Mouse (Mus musculus) midbrain, embryonic 14.5 days (tissue): ENCODE measurements around the gene Ccdc107. TPM values are rescaled to one million over a fixed set of nuclear protein-coding genes. Genes with fewer than 3 reads are reported as not detected.

Experiments
- ATAC-seq: fragments of 200-750 bp; cut with Nextera tagmentation; 2 replicates; pipeline ENCODE4 v1.8.0; 2017; ENCODE audit warnings: moderate number of reproducible peaks, moderate library complexity; ENCODE audit not compliant: low FRiP score, low TSS enrichment
- DNase-seq: peaks from one replicate; pipeline ENCODE4 v3.0.0-alpha.2; 2015
- H3K27ac ChIP-seq: fragments of 300-500 bp; sonication (generic); replicated peaks from 2 replicates; pipeline ENCODE4 v1.5.1; 2014; ENCODE audit warnings: mild to moderate bottlenecking, low read depth, low read length, moderate library complexity
- H3K27me3 ChIP-seq: fragments of 300-500 bp; sonication (generic); 2 replicates; pipeline ENCODE4 v1.6.1; 2014; ENCODE audit warnings: low read length, control low read depth, mixed read lengths; ENCODE audit not compliant: control insufficient read depth, insufficient read depth
- H3K36me3 ChIP-seq: fragments of 300-500 bp; sonication (generic); 2 replicates; pipeline ENCODE4 v1.6.1; 2014; ENCODE audit warnings: low read length, control low read depth; ENCODE audit not compliant: control insufficient read depth, insufficient read depth
- H3K4me1 ChIP-seq: fragments of 300-500 bp; sonication (generic); 2 replicates; pipeline ENCODE4 v1.6.1; 2014; ENCODE audit warnings: mild to moderate bottlenecking, antibody characterized with exemption, low read length, control low read depth; ENCODE audit not compliant: control insufficient read depth, insufficient read depth
- H3K4me2 ChIP-seq: fragments of 300-500 bp; sonication (generic); 2 replicates; pipeline ENCODE4 v1.6.1; 2014; ENCODE audit warnings: mild to moderate bottlenecking, low read length, moderate library complexity
- H3K4me3 ChIP-seq: fragments of 300-500 bp; sonication (generic); replicated peaks from 2 replicates; pipeline ENCODE4 v1.5.1; 2014; ENCODE audit warnings: low read depth, low read length
- H3K9ac ChIP-seq: fragments of 300-500 bp; sonication (generic); replicated peaks from 2 replicates; pipeline ENCODE4 v1.6.1; 2014; ENCODE audit warnings: mild to moderate bottlenecking, low read length, moderate library complexity
- H3K9me3 ChIP-seq: fragments of 300-500 bp; sonication (generic); 2 replicates; pipeline ENCODE4 v1.6.1; 2016; ENCODE audit warnings: low read length, control low read depth, mixed read lengths; ENCODE audit not compliant: control insufficient read depth
- WGBS: fragments of 180-500 bp; shearing (Covaris S2); extraction: QIAGEN DNeasy Blood & Tissue Kit; methylation state at CpG from one replicate; pipeline ENCODE4 v1.1.7; 2014; 5-methylcytosine and 5-hydroxymethylcytosine counted together
- polyA plus RNA-seq: library from polyadenylated mRNA; unstranded; fragments of >200 nt; fragmentation: Nextera tagmentation; extraction: Ambion mirVana; gene quantifications from 2 replicates; pipeline ENCODE4 v1.2.1, GENCODE M21; 2014

Gene Ccdc107
- polyA plus RNA-seq, 1 experiment from 2014 or later: 68.1 TPM

DNA sequence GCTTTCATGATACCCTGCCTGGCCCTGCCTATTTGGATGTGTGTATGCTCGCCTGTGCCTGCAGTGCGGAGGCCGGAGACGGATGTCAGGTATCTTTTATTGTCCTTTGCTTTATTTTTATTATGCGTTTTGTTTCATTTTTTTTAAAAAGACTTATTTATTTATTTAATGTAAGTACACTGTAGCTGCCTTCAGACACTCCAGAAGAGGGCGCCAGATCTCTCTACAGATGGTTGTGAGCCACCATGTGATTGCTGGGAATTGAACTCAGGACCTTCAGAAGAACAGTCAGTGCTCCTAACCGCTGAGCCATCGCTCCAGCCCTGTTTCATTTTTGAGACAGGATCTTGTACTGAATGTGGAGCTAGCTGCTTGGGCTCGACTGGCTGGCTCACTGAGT, 35.8 kb downstream of the Ccdc107 start:
- 0 out of 2 replicates have a peak, but pooled peaks cover 8% of the 10 kb centered on the region for H3K4me1 ChIP-seq
- H3K4me2 ChIP-seq: no peak overlapping the region
- ATAC-seq (no peak), DNase-seq (no peak)
- H3K4me3 ChIP-seq: no peak overlapping the region
- no peaks in the 10 kb centered on the region for H3K9me3 ChIP-seq
- 84% methylated on average over 9 of the region's 9 CpGs for WGBS
- H3K27me3 ChIP-seq: peaks cover 12% of the 10 kb centered on the region
- H3K27ac ChIP-seq: no peak overlapping the region
- H3K9ac ChIP-seq: no peak overlapping the region
- H3K36me3 ChIP-seq: peaks cover 25% of the 10 kb centered on the region

DNA sequence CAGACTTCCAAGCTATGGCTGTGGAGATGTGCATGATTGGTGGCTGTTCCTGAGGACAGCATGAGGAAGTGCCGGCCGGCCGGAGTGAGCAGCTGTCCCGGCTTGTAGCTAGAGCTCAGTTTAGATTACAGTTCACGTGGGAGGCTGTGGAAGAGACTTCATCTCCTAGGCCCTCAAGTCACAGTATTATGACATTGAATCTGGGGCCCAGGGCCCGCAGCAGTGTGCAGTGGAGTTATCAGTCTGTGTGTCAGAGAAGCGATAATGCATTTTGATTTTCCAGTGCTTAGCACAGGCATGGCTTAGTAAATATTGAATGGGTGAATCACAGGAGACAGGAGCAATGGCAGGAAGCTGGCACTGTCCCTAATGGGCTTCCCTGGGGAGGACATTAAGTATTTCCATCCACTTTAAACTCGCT, 37.4 kb downstream of the Ccdc107 start:
- Histone ChIP-seq H3K9ac (no peak overlapping the region), H3K4me3 (no peak overlapping the region), H3K27ac (no peak overlapping the region), H3K36me3 (peaks cover 41% of the 10 kb centered on the region), H3K27me3 (0 out of 2 replicates have a peak, but pooled peaks cover 5% of the 10 kb centered on the region), H3K9me3 (no peaks in the 10 kb centered on the region), H3K4me2 (no peak overlapping the region), H3K4me1 (no peaks in the 10 kb centered on the region)
- DNase-seq (no peak), ATAC-seq (no peak)
- 73% methylated on average over 8 of the region's 8 CpGs for WGBS

DNA sequence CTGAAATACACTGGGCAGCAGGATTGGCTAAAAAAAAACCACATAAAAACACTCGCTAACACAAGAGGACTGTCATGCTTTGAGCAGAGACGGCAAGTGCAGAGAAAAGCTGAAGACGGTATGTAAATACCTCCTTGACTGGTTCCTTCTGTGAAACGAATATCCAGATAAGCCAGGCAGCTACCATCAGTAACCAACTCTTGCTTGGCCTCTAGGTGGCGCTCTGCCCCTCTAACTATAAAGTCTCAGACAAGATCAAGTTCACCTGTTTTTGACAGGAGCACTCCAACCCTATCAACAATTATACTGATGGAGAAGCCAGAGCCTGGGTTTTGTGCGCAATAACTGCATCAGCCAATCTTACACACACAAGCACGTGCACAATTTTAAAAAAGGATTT, 37.9 kb downstream of the Ccdc107 start:
- no peak overlapping the region for H3K27ac ChIP-seq
- no peak overlapping the region for H3K4me3 ChIP-seq
- H3K9ac ChIP-seq: no peak overlapping the region
- WGBS: 21% methylated on average over 7 of the region's 7 CpGs
- DNase-seq: peak; percentile 85
- 0 out of 2 replicates have a peak, but pooled peaks cover under 1% of the 10 kb centered on the region for H3K27me3 ChIP-seq
- H3K36me3 ChIP-seq: peaks cover 46% of the 10 kb centered on the region
- no peak for ATAC-seq
- H3K4me2 ChIP-seq: no peak overlapping the region
- H3K4me1 ChIP-seq: no peaks in the 10 kb centered on the region
- H3K9me3 ChIP-seq: no peaks in the 10 kb centered on the region

DNA sequence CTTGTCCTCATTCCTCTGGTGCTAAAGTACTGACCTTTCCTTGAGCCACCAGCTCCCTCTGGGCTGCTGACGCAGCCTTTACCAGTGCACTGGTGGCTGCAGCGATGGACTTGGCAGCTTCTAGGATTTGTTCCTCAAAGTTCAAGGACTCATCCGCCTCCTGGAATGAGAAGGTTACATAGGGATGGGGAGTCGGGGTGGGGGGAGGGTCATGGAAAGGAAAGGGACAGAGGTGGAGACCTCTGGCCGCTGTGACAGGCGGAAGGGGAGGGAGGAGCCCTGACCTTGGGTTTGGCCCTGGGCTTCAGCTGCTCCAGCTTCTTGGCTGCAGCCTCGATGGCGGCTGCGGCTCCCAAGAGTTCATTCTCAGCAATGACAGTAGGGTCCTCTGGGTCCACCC, 40.6 kb downstream of the Ccdc107 start:
- Histone ChIP-seq H3K27me3 (no peaks in the 10 kb centered on the region), H3K9ac (no peak overlapping the region), H3K27ac (no peak overlapping the region), H3K9me3 (no peaks in the 10 kb centered on the region), H3K4me1 (no peaks in the 10 kb centered on the region), H3K36me3 (peaks cover 71% of the 10 kb centered on the region), H3K4me3 (no peak overlapping the region), H3K4me2 (no peak overlapping the region)
- ATAC-seq: no peak
- no peak for DNase-seq
- 92% methylated on average over 9 of the region's 9 CpGs for WGBS

- H3K27me3 ChIP-seq: no peaks in the 10 kb centered on the region
- DNase-seq: no peak
- no peaks in the 10 kb centered on the region for H3K4me1 ChIP-seq
- H3K27ac ChIP-seq: no peak overlapping the region
- H3K4me2 ChIP-seq: no peak overlapping the region
- 94% methylated on average over 8 of the region's 8 CpGs for WGBS
- peaks cover 95% of the 10 kb centered on the region for H3K36me3 ChIP-seq
- H3K4me3 ChIP-seq: no peak overlapping the region
- no peaks in the 10 kb centered on the region for H3K9me3 ChIP-seq
- ATAC-seq: no peak
- no peak overlapping the region for H3K9ac ChIP-seq
Measured at GRCm38 (mm10) chr4:43535628-43536027, 42.9 kb downstream of the Ccdc107 start.

- DNase-seq: no peak
- Histone ChIP-seq H3K36me3 (peaks cover 98% of the 10 kb centered on the region), H3K4me2 (no peak overlapping the region), H3K9me3 (no peaks in the 10 kb centered on the region), H3K4me1 (no peaks in the 10 kb centered on the region), H3K27ac (no peak overlapping the region), H3K27me3 (no peaks in the 10 kb centered on the region), H3K9ac (no peak overlapping the region), H3K4me3 (no peak overlapping the region)
- WGBS: 95% methylated on average over 9 of the region's 9 CpGs
- no peak for ATAC-seq
Measured at GRCm38 (mm10) chr4:43536031-43536430, 43.3 kb downstream of the Ccdc107 start.

DNA sequence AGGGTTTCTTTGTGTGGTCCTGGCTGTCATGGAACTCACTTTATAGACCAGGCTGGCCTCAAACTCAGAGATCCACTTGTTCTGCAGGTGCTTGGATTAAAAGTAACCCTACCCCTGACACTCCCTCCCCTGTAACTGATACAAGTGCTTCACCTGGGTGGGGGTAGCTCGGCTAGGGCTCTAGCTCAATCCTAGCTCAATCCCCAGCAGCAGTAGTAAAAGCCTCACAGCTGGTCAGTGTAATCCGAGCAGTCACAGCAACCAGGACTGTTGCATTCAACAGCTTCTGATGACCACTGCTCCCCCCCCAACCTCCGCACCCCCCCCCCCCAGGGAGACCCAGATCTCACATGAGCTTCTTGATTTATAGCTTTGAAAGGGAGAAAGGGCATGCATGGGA, 49.3 kb downstream of the Ccdc107 start:
- H3K27me3 ChIP-seq: no peaks in the 10 kb centered on the region
- no peaks in the 10 kb centered on the region for H3K4me1 ChIP-seq
- ATAC-seq (no peak), DNase-seq (no peak)
- no peaks in the 10 kb centered on the region for H3K9me3 ChIP-seq
- H3K4me3 ChIP-seq: no peak overlapping the region
- no peak overlapping the region for H3K27ac ChIP-seq
- no peak overlapping the region for H3K9ac ChIP-seq
- H3K36me3 ChIP-seq: peaks cover 97% of the 10 kb centered on the region
- no peak overlapping the region for H3K4me2 ChIP-seq
- 83% methylated on average over 3 of the region's 3 CpGs for WGBS

Other genes with a start within 250 kb of the Ccdc107 start
- 0.23 and 0.57 TPM in 2 replicates for gene Atp8b5, start 225.7 kb upstream of the Ccdc107 start, polyA plus RNA-seq
- 68.1 and 106 TPM in 2 replicates for gene Rusc2, start 110.9 kb upstream of the Ccdc107 start, polyA plus RNA-seq
- 0.46 and 0.76 TPM in 2 replicates for gene Fam166b, start 63.8 kb upstream of the Ccdc107 start, polyA plus RNA-seq
- gene Tesk1, start 51.0 kb upstream of the Ccdc107 start, polyA plus RNA-seq: 20.9 and 21.2 TPM in 2 replicates
- 7.9 and 12.9 TPM in 2 replicates for gene Cd72, start 38.3 kb upstream of the Ccdc107 start, polyA plus RNA-seq
- gene Sit1, start 9.2 kb upstream of the Ccdc107 start, polyA plus RNA-seq: not detected in 2 replicates
- gene Arhgef39, start 6.8 kb downstream of the Ccdc107 start, polyA plus RNA-seq: 5.0 and 6.0 TPM in 2 replicates
- 0.30 TPM in 1 of 2 replicates, not detected in the other for gene Car9, start 14.1 kb downstream of the Ccdc107 start, polyA plus RNA-seq
- 3.6 and 10.8 TPM in 2 replicates for gene Tpm2, start 30.9 kb downstream of the Ccdc107 start, polyA plus RNA-seq
- 80.9 and 82.8 TPM in 2 replicates for gene Creb3, start 69.4 kb downstream of the Ccdc107 start, polyA plus RNA-seq
- 60.3 and 65.5 TPM in 2 replicates for gene Tln1, start 69.8 kb downstream of the Ccdc107 start, polyA plus RNA-seq
- 27.2 and 28.5 TPM in 2 replicates for gene Rgp1, start 85.8 kb downstream of the Ccdc107 start, polyA plus RNA-seq
- 50.5 and 53.4 TPM in 2 replicates for gene Gba2, start 86.0 kb downstream of the Ccdc107 start, polyA plus RNA-seq
- gene Msmp, start 91.6 kb downstream of the Ccdc107 start, polyA plus RNA-seq: 2.1 TPM in 2 replicates
- gene Npr2, start 139.0 kb downstream of the Ccdc107 start, polyA plus RNA-seq: 15.1 and 16.2 TPM in 2 replicates
- 5.1 and 5.8 TPM in 2 replicates for gene Spag8, start 160.7 kb downstream of the Ccdc107 start, polyA plus RNA-seq
- gene Hint2, start 163.6 kb downstream of the Ccdc107 start, polyA plus RNA-seq: 68.8 and 81.3 TPM in 2 replicates
- gene Tmem8b, start 176.1 kb downstream of the Ccdc107 start, polyA plus RNA-seq: 11.2 and 13.3 TPM in 2 replicates
- 2.7 and 2.9 TPM in 2 replicates for gene Fam221b, start 176.2 kb downstream of the Ccdc107 start, polyA plus RNA-seq
- gene Olfr70, start 207.9 kb downstream of the Ccdc107 start, polyA plus RNA-seq: not detected in 2 replicates
- gene Olfr71, start 217.4 kb downstream of the Ccdc107 start, polyA plus RNA-seq: 0.16 TPM in 1 of 2 replicates, not detected in the other
- gene Hrct1, start 234.3 kb downstream of the Ccdc107 start, polyA plus RNA-seq: 0.20 and 0.30 TPM in 2 replicates
- gene Spaar, start 237.1 kb downstream of the Ccdc107 start, polyA plus RNA-seq: not detected in 2 replicates